Mouse (Mus musculus) heart, postnatal 36 days (tissue): ENCODE measurements around the gene Sgcd. TPM values are rescaled to one million over a fixed set of nuclear protein-coding genes. Genes with fewer than 3 reads are reported as not detected.

Experiments used
- DNase-seq, 2 experiments: peaks; one replicate each; pipeline ENCODE4 v3.0.0; 2021 to 2022
- intact Hi-C: fragments of 180-260 bp; cut with DNase I; formaldehyde crosslinking; loops from one replicate; pipeline ENCODE4 v1.15.1; 2025
- total RNA-seq, 2 experiments: library from RNA; stranded (reverse); gene quantifications; 2 replicates each; pipeline ENCODE4 v1.2.3; 2021

The Sgcd gene
- total RNA-seq, 2 experiments from 2014 or later = 72.3 to 77.2 TPM

DNA sequence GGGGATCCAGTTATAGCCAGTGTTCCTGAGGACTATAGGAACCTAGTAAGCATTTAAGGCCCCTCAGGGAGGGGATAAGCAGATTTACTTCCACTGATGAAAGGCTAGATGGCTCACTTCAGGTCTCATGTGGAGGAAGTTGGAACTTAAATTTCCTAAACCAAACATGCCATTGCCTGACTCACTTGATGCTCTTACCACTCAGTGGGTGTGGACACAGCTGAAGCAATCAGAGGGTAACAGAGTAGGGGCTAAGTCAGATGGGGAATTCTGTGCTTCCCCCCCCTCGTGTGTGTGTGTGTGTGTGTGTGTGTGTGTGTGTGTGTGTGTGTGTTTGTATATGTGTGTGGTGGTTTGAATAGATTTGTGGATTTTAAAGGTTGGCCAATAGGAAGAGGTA is 830.7 kb downstream of the Sgcd start:
- DNase-seq = no peak
- intact Hi-C loops = no loop called here

DNA sequence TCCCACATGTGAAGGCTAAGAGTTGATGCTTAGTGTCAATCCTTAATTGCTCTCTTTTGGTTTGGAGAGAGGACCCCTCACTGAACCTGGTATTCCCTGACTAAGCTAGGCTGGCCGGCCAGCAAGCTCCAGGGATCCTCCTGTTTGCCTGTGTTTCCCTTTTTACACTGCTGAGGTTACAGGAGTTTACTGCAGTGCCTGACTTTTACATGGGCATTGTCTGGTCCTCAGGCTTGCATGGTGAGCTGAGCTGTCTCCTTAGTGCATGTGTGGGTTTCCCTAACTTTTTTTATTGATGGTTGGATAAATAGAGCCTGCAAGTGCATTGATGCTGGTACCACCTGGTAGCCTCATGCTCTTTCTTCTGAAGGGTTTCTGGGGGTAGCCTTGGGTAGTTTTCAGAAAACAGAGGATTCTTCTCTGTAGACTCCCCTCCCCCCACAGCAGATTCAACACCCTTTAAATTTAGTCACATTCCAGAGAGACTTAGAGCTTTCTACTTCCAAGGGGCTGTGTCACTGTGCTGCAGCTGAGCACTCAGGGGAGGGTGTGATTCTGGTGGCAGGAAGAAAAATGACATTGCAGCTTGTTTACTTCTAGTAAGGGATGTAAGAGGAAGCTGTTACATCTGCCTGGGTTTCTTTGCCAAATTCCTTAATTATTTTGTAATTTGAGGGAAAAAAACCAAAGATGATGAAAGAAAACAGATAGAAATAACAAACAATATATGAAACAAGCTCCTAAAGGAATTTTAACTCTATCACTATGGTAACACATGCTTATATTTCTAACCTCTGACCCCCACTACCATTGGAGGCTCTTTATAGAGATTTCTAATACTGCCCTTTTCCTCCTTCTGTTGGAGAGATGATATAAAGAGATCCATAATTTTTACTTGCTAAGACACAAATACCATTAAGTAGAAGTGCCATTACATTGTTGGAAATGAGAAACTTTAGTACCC is 831.8 kb downstream of the Sgcd start:
- intact Hi-C loops = no loop called here
- peak in 1 of 2 experiments; percentile 14 for DNase-seq

DNA sequence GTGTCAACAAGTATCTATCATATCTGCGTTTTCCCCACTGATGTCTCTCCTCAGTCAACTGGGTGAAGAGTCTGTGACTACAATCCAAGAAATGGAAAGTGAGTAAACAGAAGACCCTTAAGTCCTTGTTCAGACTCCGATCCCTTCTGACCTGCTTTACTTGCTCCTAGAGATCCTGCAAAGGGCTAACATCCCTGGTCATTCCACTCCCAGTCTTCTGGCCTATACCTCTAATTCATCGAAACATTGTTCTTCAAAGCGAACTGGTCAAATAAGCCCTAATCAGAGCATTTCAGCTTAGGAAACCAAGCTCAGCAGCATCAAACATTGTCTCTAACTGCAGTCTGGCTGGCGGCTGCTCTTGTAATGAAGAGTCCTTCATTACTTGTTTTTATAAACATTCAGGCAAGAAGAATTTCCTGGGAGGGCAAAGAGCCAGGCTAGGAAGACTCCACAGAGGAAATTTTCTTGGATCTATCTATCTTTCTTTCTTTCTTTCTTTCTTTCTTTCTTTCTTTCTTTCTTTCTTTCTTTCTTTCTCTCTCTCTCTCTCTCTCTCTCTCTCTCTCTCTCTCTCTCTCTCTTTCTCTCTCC is 833.8 kb downstream of the Sgcd start:
- DNase-seq = no peak

GRCm38 (mm10) chr11:47149607-47150006 is 839.2 kb downstream of the Sgcd start:
- intact Hi-C loops = no loop called here

More for the DNA sequence above, 833.8 kb downstream of the Sgcd start:
- intact Hi-C loops = no loop called here

DNA sequence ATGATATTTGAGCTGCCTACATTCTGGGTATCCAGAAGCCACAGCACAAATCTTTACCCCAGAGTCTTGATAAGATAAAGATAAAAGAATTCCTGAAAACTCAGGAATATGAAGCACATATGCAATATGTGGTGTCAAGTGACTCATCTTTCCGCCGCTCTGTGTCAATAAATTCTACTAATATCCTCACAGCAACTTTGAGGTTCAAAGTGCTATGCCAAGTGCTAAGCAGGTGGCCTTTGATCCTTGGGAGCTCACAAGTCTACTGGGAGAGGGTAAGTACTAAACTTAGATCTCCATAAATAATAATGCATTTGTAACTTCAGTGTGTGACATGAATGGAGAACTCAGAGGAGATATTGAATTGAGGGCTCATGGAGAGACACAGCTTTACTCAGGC is 848.9 kb downstream of the Sgcd start:
- intact Hi-C loops = no loop called here
- no peak for DNase-seq

More at GRCm38 (mm10) chr11:47149607-47150006, 839.2 kb downstream of the Sgcd start:
- no peak for DNase-seq

GRCm38 (mm10) chr11:47139271-47139670 is 849.5 kb downstream of the Sgcd start:
- intact Hi-C loops = no loop called here
- DNase-seq = no peak

DNA sequence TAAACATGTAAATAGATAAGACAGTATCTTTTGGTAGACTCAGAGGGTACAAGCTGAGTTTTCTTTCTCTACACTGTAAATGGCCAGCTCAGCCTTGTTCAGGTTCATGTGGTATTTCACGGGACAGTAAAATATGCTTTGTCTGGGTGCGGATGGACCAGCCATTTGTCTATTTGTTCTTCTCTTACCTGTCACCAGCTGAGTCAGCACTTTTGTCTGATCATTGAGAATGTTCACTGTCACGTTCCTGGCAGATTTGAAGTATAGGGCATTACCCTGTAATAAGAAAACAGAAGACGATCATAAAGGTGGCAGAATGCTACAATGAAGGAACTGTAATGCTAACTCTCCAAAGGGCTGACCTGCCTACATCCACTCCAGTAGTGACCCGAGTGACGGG is 856.4 kb downstream of the Sgcd start:
- no peak for DNase-seq
- intact Hi-C loops = no loop called here

DNA sequence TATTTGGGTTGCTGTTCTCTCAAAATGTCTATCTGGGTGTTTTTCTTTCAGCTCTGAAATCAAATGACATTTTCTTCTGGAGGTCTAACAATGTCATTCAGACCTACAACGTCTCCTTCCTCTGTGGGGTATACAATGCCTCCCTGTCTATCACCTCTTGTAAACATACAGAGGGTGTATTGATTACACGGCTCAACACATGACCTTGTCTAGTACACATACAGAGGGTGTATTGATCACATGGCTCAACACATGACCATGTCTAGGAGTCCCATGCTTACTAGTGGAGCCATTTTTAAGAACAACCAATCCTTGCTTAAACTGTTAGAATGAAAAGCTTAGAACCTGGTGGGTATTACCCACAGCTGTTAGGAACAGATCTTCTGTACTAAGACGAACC is 858.3 kb downstream of the Sgcd start:
- no peak for DNase-seq
- intact Hi-C loops = no loop called here

GRCm38 (mm10) chr11:47129992-47130391 is 858.8 kb downstream of the Sgcd start:
- peak in 1 of 2 experiments; percentile 8 for DNase-seq
- intact Hi-C loops = no loop called here

- intact Hi-C loops = no loop called here
- peak in 1 of 2 experiments; percentile 8 for DNase-seq
Measured at GRCm38 (mm10) chr11:47129166-47129565, 859.6 kb downstream of the Sgcd start.

DNA sequence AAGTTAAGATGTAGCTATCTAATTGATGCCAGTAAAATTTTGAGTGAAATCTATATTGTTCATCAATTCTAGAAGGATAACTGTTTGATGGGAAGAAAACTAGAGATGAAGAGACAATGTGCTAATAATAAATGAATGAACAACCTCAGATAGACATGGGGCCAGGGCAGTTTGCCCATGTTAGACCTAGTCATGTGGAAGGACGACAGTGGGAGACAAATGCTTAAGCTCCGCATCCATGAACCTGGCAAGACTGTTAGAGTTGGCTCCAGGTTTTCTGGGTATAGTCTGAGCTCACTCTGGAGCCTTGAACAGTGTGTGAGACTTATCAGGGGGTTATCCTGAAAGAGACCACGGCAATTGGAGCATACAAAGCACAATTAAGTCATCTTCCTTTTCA is 860.4 kb downstream of the Sgcd start:
- intact Hi-C loops = no loop called here
- DNase-seq = no peak

DNA sequence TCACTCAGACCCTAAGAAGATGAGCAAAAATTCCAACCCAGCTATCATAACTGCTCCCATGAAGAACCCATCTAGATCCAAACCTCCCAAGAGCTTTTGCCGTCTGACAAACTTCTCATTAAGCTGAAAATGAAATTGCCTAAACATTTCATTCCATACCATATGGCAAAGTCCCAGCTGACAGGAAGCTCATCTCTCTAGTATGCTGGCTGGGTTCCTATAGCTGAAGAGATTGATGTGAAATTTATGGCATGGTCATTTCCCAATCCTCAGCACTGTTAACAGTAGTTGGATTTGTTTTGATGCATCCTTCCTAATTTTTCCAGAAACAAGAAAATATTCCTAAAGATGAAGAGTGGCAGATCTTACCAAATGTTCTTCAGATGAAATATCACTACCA is 867.9 kb downstream of the Sgcd start:
- intact Hi-C loops = no loop called here

DNA sequence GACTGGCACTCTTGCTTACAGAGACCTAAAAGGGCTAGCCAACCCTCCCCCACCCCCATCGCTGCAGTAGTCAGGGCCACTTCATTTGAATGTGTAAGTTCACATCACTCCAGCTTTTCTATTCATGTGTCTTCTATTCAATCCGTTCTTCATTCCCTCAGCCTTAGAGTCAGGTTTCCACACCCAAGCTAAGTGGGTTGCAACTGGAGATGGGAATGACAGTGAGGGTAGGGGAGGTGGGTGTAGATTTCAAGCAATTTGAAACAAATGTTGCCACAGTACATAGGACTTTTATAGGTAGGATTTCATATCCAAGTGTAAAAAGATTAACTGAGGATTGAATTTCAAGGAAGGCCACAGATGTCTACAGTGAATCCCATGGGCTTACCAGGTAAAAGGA is 870.9 kb downstream of the Sgcd start:
- DNase-seq = no peak
- intact Hi-C loops = no loop called here

More for the DNA sequence above, 867.9 kb downstream of the Sgcd start:
- no peak for DNase-seq

DNA sequence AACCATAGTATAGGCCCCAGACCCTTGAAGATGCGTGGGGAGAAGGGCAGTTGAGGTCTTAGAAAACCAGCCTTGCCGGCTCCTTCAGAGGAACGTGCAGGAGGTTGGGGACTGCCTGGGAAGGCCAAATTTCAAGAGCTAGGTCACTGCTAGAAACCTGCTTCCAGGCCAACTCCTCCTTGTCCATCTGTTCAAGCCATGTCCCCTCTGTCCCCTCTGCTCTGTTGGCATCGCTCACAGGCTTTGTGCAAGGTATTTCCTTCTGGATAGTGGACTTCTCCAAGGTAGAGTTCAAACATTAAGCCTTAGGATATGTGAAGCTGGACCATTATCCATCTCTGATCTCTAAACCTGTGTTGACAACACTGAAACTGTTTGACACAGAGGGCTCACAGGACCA is 874.4 kb downstream of the Sgcd start:
- DNase-seq = no peak
- intact Hi-C loops = no loop called here

- intact Hi-C loops = no loop called here
- no peak for DNase-seq
Measured at GRCm38 (mm10) chr11:47113081-47113480, 875.7 kb downstream of the Sgcd start.

GRCm38 (mm10) chr11:47110314-47110713 is 878.5 kb downstream of the Sgcd start:
- intact Hi-C loops = no loop called here
- peak in 1 of 2 experiments; percentile 4 for DNase-seq

DNA sequence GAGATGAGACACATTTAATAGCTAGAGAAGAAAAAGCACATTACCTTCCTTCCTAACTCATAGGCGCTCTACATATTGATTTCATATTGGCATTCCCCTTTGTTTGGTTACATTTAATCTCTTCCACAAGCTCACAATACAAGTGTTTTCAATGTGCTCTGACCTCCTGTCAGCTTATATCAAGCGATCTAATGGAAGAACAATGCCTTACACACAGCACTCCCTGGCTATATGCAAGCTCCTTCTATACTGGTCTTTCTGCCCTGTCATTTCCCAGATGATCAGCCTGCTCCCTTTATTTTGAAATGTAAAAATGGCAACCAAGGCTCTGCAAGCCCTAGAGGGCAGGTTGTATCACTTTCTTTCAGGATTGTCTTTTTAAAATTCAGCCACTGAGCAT is 881.1 kb downstream of the Sgcd start:
- no peak for DNase-seq
- intact Hi-C loops = no loop called here

DNA sequence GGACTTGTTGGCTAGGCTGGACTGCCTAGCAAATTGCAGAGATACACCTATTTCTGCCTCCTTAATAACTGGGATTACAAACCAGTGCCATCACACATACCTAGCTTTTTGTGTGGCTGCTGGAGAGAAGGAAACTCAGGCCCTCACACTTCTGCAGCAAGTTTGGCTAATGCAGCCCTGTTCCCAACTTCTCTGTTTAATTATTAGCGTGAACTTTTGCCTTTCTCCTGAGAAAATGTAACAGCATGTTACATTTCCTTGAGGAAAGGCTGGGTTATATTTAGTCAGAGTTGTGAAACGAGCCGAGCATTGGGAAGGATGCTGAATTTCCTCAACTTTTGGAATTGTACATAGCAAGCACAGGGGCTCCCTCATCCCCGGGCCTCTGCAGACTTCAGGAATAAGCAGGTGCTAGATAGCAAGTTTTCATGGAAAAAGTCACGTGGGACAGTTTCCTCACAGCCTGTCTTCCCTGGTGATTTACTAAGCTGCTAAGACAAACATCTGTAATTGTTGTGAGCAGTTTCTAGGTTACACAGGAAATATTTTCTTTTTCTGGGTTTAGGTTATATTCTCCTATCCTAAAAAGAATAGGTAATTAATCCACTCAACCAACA is 895.4 kb downstream of the Sgcd start:
- intact Hi-C loops = no loop called here
- DNase-seq = no peak

GRCm38 (mm10) chr11:47082517-47082916 is 906.3 kb downstream of the Sgcd start:
- intact Hi-C loops = no loop called here
- DNase-seq = no peak

DNA sequence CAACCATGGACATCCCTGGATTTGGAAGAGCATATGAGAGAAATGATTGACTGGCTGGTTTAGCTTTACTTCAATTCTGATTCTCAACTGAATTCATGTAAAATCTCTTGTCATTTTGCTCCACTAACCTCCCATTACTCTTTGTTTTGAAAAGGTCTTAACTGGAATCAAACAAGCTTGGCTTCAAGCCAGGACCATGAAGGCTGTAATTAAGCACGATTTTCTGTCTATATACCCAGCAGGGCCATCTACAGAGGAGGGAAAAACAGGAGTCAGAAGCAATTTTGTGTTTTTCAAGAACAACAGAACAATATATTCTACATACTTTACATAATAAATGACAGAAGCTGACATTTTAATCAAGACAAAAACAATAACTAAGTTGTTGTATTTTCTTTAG is 915.2 kb downstream of the Sgcd start:
- intact Hi-C loops = no loop called here
- no peak for DNase-seq

- intact Hi-C loops = no loop called here
- no peak for DNase-seq
Measured at GRCm38 (mm10) chr11:47071161-47071560, 917.6 kb downstream of the Sgcd start.
